Mouse (Mus musculus) midbrain, embryonic 10.5 days (tissue): ENCODE measurements around the gene Axl. TPM values are rescaled to one million over a fixed set of nuclear protein-coding genes. Genes with fewer than 3 reads are reported as not detected.

Experiments
- DNase-seq: peaks from one replicate; pipeline ENCODE4 v3.0.0-alpha.2; 2017; ENCODE audit warnings: low spot score
- H3K27ac ChIP-seq: fragments of 300-500 bp; sonication (generic); replicated peaks from 2 replicates; pipeline ENCODE4 v1.5.1; 2016; ENCODE audit warnings: mild to moderate bottlenecking
- H3K27me3 ChIP-seq: fragments of 300-500 bp; sonication (generic); 2 replicates; pipeline ENCODE4 v1.6.1; 2016; ENCODE audit warnings: low read depth, mild to moderate bottlenecking; ENCODE audit not compliant: poor library complexity, severe bottlenecking
- H3K36me3 ChIP-seq: fragments of 300-500 bp; sonication (generic); 2 replicates; pipeline ENCODE4 v1.6.1; 2016; ENCODE audit warnings: mild to moderate bottlenecking, moderate library complexity
- H3K4me1 ChIP-seq: fragments of 300-500 bp; sonication (generic); 2 replicates; pipeline ENCODE4 v1.6.1; 2016
- H3K4me3 ChIP-seq: fragments of 300-500 bp; sonication (generic); 2 replicates; pipeline ENCODE4 v1.5.1; 2016; ENCODE audit warnings: mild to moderate bottlenecking, moderate library complexity
- H3K9me3 ChIP-seq: fragments of 300-500 bp; sonication (generic); replicated peaks from 2 replicates; pipeline ENCODE4 v1.6.1; 2016; ENCODE audit warnings: mild to moderate bottlenecking
- WGBS: fragments of 180-500 bp; shearing (Covaris S2); methylation state at CpG from one replicate; pipeline ENCODE4 v1.1.7; 2016; 5-methylcytosine and 5-hydroxymethylcytosine counted together
- polyA plus RNA-seq: library from polyadenylated mRNA; unstranded; fragments of >200 nt; fragmentation: Nextera tagmentation; extraction: Ambion mirVana; gene quantifications from 2 replicates; pipeline ENCODE4 v1.2.1, GENCODE M21; 2016

Axl gene
- polyA plus RNA-seq, 1 experiment from 2014 or later: 16.5 TPM

DNA sequence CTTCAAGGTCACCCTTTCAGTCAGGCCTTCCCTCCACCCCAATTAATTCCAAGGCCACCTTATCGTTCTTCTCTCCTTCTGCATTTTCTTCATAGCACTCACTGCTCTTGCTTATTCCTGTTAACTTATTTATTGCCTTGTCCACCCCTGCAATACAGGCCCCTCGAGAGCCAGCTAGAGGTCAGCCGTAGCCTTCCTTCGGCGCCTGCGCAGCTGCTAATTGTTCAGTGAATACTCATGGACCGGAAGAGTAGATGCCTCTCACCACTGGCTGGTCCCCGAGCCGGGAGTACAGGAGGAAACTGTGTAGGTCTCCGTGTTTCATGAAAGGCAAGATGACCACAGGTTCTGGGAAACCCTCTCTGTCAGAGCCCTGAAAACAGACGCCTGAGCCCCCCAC, 24.8 kb downstream of the Axl start:
- no peaks in the 10 kb centered on the region for H3K9me3 ChIP-seq
- no peak overlapping the region for H3K27ac ChIP-seq
- 79% methylated on average over 11 of the region's 11 CpGs for WGBS
- no peak for DNase-seq
- no peaks in the 10 kb centered on the region for H3K4me1 ChIP-seq
- H3K27me3 ChIP-seq: no peaks in the 10 kb centered on the region
- no peak overlapping the region for H3K4me3 ChIP-seq
- H3K36me3 ChIP-seq: peaks cover 29% of the 10 kb centered on the region

DNA sequence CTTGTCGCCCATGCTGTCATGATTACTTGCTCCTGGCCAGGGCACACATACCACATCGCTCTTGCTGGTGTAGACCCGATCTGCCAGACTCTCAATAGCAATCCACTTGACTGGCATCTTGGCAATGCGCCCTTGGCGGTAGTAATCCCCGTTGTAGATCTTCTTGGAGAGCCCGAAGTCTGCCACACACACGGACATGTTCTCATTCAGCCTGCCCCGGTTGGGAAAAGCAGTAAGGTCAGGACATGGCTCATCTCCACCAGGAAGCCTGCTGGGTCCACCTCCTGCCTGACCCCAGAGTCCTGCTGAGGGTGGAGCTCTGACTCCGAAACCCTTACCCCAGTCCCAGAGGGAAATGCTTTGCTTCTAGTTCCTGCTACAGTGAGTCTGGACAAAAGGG, 27.2 kb downstream of the Axl start:
- Histone ChIP-seq H3K4me3 (no peak overlapping the region), H3K4me1 (no peaks in the 10 kb centered on the region), H3K36me3 (peaks cover 19% of the 10 kb centered on the region), H3K27ac (no peak overlapping the region), H3K9me3 (no peaks in the 10 kb centered on the region), H3K27me3 (no peaks in the 10 kb centered on the region)
- 86% methylated on average over 10 of the region's 10 CpGs for WGBS
- DNase-seq: no peak

DNA sequence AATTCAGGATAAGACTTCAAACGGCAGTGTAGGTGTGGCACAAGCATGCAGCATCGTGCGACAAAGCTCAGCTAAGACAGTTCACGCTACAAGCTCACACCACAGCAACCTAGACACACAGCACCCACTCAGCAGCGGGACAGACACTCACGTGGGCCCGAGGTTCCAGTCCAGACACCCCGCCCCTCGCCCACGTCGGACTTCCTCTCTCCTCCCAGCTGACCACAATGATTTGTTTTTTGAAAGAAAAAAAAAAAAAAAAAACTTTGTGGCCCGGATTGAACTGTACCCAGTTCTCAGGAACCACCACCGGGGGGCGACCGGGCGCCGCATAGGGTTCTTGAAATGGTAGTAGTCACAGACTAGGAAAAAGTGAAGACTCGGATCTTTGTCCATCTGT, 32.5 kb downstream of the Axl start:
- H3K4me3 ChIP-seq: peak overlapping the region; percentile 99
- H3K27me3 ChIP-seq: no peaks in the 10 kb centered on the region
- H3K27ac ChIP-seq: peak overlapping the region; percentile 99
- WGBS: 1% methylated on average over 18 of the region's 18 CpGs
- peak; percentile 85 for DNase-seq
- peaks cover 24% of the 10 kb centered on the region for H3K36me3 ChIP-seq
- H3K9me3 ChIP-seq: no peaks in the 10 kb centered on the region
- peaks cover 21% of the 10 kb centered on the region for H3K4me1 ChIP-seq

DNA sequence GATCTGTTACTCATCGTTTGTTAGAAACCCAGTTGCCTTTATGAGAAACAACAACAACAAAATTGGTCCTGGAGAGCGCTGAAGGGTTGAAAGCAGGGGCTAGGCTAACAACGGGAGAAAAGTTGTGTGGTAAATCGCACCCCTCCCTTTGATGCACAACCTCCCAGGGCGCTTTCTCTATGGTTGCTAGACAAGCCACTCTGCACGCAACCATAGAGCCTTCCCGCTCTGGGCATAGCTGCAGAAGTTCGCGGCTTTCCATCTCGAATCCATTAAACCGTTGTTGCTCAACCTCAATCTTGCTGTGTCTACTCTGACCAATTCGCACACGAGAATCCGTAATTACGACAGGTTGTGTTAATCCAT, 33.1 kb downstream of the Axl start:
- Histone ChIP-seq H3K4me3 (peak overlapping the region; percentile 99), H3K4me1 (peaks cover 21% of the 10 kb centered on the region), H3K36me3 (peaks cover 28% of the 10 kb centered on the region), H3K9me3 (no peaks in the 10 kb centered on the region), H3K27ac (peak overlapping the region; percentile 99), H3K27me3 (no peaks in the 10 kb centered on the region)
- under 1% methylated on average over 15 of the region's 15 CpGs for WGBS
- DNase-seq: peak; percentile 78

DNA sequence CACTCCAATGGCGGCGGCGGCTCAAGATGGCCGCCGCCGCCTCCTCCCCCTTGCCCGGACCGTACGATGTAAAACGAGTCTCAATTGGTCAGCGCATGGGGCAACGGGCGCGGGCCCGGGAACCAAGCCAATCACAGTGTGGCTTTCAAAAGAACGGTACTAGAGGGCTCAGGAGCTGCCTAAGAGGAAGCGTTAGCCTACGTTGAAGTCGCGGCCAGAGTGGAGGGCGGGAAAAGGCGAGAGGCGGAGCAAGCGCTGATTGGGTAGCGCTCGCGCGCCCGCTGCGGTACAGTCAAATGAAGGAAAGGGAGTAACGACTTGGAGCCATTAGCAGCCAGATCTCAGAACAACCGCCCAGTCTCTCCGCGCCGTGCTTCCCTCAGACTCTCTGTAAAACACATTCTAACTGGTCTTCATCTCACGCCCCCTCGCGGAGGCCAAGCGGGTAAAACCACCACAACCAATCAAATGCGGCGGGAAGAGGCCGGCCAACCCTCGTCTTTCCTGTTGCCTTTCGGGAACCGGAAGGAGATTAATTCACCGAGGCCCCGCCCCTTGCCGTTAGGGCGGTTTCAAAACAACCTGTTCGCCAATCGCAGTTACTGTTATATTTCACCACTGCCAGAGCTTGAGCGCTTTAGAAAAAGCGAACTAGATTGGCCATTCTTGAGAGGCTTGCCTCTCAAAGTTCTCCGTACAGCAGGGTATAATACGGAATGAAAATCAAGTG, 33.6 kb downstream of the Axl start, which contains the start of gene Hnrnpul1:
TSS of gene Hnrnpul1 (minus strand) at position 20 of the 730 bp plus-strand sequence.
- H3K9me3 ChIP-seq: no peaks in the 10 kb centered on the region
- peak within 1 kb of the TSS; percentile 99 for H3K4me3 ChIP-seq
- H3K4me1 ChIP-seq: peaks cover 21% of the 10 kb centered on the region
- WGBS: under 1% methylated on average over 55 of the region's 55 CpGs
- no peaks in the 10 kb centered on the region for H3K27me3 ChIP-seq
- peaks cover 33% of the 10 kb centered on the region for H3K36me3 ChIP-seq
- peak; percentile 98 for DNase-seq
- peak within 1 kb of the TSS; percentile 99 for H3K27ac ChIP-seq

DNA sequence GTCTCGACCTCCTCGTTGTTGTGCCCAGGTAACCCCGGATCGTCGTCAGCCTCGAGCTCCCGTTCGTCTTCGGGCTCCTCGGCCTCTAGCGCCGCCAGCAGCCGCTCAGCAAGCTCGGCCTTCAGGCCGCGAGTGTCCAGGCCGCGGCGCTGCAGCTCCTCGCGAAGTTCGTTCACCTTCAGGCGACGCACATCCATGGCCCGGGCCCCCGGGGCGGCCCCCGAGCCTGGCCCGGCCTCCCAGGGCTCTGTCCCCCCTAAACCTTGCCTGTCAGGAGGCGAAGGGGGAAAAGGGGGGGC, 34.1 kb downstream of the Axl start:
- Histone ChIP-seq H3K4me3 (peak overlapping the region; percentile 99), H3K4me1 (peaks cover 21% of the 10 kb centered on the region), H3K27me3 (no peaks in the 10 kb centered on the region), H3K36me3 (peaks cover 38% of the 10 kb centered on the region), H3K27ac (peak overlapping the region; percentile 99), H3K9me3 (no peaks in the 10 kb centered on the region)
- WGBS: under 1% methylated on average over 30 of the region's 30 CpGs
- DNase-seq: no peak

DNA sequence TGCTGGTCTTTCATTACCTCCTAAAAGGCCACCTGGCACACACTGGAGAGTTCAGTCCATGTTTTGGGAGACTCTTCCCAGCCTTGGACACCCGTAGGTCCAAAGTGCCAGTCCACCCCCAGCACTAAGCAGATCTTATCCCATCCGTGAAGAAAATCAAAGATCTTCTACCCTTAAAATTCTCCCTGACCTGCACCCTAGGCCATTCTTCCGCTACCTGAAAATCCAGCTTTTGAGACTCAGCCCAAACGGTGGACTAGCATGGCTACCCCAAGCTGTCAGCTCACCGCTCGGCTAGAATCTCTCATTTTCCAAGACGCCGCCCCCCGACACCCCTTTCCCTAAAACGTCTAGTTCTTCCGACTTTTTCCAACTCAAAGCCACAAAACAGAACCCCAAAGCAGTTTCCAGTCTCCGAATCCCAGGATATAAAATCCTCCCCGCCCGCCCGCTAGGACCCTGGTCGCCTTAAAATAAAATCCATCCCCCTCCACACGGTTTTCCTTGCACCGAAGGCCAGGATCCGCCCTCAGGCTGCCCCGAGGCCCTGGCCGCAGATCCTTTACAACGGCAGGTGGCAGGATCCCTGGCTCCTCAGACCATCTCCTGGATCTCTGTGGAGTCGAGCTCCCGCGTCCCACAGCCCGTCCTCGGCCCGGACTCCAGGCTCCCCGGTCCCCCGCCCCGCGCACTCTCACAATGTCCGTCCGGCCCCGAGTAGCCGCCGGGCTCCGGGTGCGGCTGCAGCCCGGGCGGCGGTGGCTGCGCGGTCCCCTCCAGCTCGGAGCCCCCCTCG, 34.7 kb downstream of the Axl start:
- Histone ChIP-seq H3K4me3 (peak overlapping the region; percentile 99), H3K27ac (peak overlapping the region; percentile 99), H3K4me1 (peaks cover 21% of the 10 kb centered on the region), H3K36me3 (peaks cover 44% of the 10 kb centered on the region), H3K9me3 (no peaks in the 10 kb centered on the region), H3K27me3 (no peaks in the 10 kb centered on the region)
- WGBS: 1% methylated on average over 46 of the region's 46 CpGs
- no peak for DNase-seq

DNA sequence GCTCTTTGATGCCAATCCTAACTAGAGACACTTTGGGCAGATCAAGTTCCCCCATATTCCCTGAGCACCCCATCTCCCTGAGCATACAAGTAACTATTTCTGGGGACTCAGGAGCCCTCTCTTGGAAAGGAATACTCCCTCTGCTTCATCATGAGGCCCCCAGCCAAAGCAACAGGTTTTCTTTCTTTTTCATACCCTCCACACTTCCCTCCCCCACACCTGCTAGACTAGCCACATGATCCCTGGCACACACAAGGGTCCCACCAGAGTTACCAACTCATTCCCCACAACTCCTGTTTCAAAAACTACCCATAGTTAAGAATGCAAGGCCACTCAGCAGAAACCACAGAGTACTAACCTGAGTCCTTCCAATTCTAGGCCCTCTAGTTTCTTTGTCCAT, 35.4 kb downstream of the Axl start:
- Histone ChIP-seq H3K27me3 (no peaks in the 10 kb centered on the region), H3K9me3 (no peaks in the 10 kb centered on the region), H3K27ac (peak overlapping the region; percentile 99), H3K4me1 (peaks cover 21% of the 10 kb centered on the region), H3K36me3 (peaks cover 46% of the 10 kb centered on the region), H3K4me3 (peak overlapping the region; percentile 99)
- DNase-seq: no peak

DNA sequence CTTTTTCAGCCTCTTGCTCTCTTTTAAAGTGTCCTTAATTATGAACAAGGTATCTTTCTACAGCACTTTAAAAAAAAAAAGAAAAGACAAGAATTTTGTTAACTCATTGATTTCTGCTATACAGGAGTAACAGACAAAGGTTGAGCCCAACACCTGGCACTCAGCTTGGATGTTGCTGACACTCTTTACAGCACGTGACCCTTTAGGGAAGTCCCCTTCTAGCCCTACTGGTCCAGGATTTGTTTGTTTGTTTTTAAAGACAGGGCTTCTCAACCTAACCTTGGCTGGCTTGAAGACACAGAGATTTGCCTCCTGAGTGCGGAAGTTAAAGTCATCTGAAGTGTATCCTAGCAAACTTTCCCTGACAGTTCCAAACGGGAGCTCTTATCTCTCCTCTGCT, 41.7 kb downstream of the Axl start:
- H3K27ac ChIP-seq: no peak overlapping the region
- H3K4me3 ChIP-seq: no peak overlapping the region
- no peak for DNase-seq
- H3K9me3 ChIP-seq: no peaks in the 10 kb centered on the region
- no peaks in the 10 kb centered on the region for H3K27me3 ChIP-seq
- H3K4me1 ChIP-seq: peaks cover 3% of the 10 kb centered on the region
- H3K36me3 ChIP-seq: peaks cover 100% of the 10 kb centered on the region
- 88% methylated on average over 3 of the region's 3 CpGs for WGBS

DNA sequence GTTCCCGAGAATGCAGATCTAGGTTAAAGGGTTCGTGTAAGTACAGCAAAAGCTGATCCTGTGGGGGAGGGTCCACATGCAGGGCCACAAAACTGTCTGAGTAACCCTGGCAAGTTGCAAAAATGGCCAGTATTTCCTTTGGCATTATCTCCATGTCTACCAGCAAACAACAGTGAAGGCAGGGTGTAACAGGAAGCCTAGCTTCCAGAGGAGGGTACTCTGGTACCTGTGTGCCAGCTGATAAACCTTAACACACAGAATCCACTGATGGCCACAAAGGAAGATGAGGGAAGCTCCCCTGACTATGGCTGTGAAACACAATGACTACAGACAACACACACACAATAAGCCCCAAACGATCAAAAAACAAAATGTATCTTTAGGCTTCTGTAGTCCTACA, 50.2 kb downstream of the Axl start:
- Histone ChIP-seq H3K36me3 (peaks cover 100% of the 10 kb centered on the region), H3K27ac (no peak overlapping the region), H3K9me3 (no peaks in the 10 kb centered on the region), H3K27me3 (no peaks in the 10 kb centered on the region), H3K4me3 (no peak overlapping the region), H3K4me1 (no peaks in the 10 kb centered on the region)
- WGBS: 91% methylated on average over 3 of the region's 3 CpGs
- no peak for DNase-seq

DNA sequence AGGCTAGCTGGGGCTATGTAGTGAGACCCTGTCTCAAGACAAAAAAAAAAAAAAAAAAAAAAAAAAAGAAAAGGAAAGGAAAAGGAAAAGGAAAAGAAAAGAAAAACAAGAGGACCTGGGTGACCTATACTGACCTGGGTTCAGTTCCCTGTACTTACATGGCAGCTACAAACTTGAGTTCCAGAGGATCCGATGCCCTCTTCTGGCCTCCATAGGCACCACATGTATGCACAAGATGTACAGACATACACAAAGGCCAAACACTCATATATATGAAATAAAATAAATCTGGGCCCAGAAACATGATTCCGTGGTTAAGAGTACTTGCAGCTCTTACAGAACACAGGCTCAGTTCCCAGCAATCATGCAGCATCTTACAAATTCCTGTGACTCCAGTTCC, 51.6 kb downstream of the Axl start:
- H3K36me3 ChIP-seq: peaks cover 100% of the 10 kb centered on the region
- H3K27ac ChIP-seq: no peak overlapping the region
- WGBS: 95% methylated on average over 2 of the region's 2 CpGs
- no peaks in the 10 kb centered on the region for H3K4me1 ChIP-seq
- H3K4me3 ChIP-seq: no peak overlapping the region
- H3K27me3 ChIP-seq: no peaks in the 10 kb centered on the region
- no peaks in the 10 kb centered on the region for H3K9me3 ChIP-seq
- no peak for DNase-seq

DNA sequence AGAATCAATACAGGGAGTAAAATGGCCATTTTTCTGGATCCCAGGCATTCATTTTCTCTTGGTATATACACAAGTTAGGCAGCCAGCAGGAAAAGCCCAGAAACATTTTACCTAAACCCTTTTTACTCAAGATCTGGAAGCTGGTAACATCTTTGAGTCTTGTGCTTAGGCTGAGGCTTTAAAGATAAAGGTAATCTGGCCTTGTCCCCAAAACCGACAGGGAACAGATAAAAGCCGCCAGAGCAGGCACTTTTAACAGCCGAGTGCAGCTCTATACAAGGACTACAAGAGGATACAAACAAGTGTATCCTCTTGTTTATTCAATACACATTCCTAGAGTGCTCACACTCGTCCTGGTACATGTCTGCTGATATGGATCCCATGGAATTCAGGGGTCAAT, 53.5 kb downstream of the Axl start:
- no peaks in the 10 kb centered on the region for H3K4me1 ChIP-seq
- no peak overlapping the region for H3K4me3 ChIP-seq
- no peaks in the 10 kb centered on the region for H3K27me3 ChIP-seq
- peaks cover 100% of the 10 kb centered on the region for H3K36me3 ChIP-seq
- DNase-seq: no peak
- 86% methylated on average over 4 of the region's 4 CpGs for WGBS
- no peaks in the 10 kb centered on the region for H3K9me3 ChIP-seq
- H3K27ac ChIP-seq: no peak overlapping the region

DNA sequence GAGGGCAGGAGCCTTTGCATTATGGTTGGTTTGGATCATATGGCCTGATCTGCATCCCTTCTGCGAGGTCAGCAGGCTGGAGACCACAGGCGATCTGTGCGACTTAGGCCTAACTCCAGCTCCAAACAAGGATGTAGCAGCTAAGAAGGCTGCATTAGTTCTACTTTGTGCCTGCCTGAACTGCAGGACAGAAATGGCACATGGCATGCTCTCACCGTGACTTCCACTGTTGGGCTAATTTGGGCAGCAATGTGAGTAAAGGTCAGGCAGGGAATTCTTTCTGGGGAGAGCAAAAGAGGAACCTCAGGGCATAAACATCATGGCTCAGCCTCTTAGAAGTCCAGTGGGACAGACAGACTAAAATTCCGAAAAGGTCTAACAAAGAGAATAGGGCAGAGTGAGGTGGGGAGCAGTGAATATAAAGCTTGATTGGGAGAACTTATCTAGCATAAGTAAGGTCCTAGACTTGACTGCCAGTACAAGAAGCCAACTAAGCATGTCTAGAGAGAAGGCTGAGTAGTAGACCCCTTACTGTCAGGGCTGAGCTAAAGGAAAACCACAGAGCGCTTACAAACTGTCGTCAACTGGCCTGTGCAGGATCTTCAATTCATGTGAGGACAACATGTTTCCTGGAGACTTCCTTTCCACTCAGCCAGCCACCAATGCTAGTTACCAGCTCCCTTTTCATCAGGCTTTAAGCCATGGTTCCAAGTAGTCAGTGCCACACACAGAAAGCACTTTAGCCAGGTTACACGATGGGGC, 57.0 kb downstream of the Axl start:
- H3K36me3 ChIP-seq: peaks cover 98% of the 10 kb centered on the region
- WGBS: 93% methylated on average over 8 of the region's 8 CpGs

More for the DNA sequence above, 57.0 kb downstream of the Axl start:
- Histone ChIP-seq H3K4me1 (no peaks in the 10 kb centered on the region), H3K27ac (no peak overlapping the region), H3K9me3 (no peaks in the 10 kb centered on the region), H3K4me3 (no peak overlapping the region), H3K27me3 (no peaks in the 10 kb centered on the region)
- no peak for DNase-seq
